Mouse (Mus musculus): ENCODE data around the gene Ptrh2.

DNA sequence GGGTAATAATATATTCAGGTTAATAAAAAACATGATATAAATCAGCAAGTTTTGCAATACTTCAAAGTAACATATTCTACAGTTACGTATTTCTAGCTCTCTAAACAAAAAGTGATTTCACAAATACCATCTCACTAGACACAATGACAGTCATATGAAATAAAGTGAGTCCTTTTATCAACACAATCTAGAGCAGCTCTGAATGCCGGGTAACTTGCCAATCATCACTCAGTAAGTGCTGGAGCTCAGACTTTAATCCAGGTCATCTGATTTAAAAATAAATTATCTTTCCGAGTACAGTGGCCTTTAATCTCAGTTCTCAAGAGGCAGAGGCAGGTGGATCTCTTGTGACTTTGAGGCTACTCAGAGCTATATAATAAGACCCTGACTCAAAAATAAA is 2.4 kb upstream of the Ptrh2 start:
- TF ChIP-seq GATA1 (IDR thresholded peaks at IDR 0.05; ENCODE audit: low read length) (no peak), TAL1 (IDR thresholded peaks at IDR 0.05; ENCODE audit: low read length) (no peak)

All from erythroblast, embryonic 14.5 days (primary cell).